Mouse (Mus musculus): ENCODE measurements around the gene Gm10228.
"Not testable (repeated sequence)": the region's sequence is repeated elsewhere in the genome, so short reads cannot be mapped to it uniquely, and the experiment has no call there.

- not testable (repeated sequence) for TF ChIP-seq CTCF (IDR thresholded peaks at IDR 0.05; ENCODE audit: control insufficient read depth, insufficient read depth, insufficient replicate concordance, low read depth, low read length); POLR2A (IDR thresholded peaks at IDR 0.05; ENCODE audit: control insufficient read depth, low read depth, low read length)
Measured at GRCm38 (mm10) chr16:89063902-89064301, 22.6 kb upstream of the Gm10228 start, which contains the start of gene 1110025L11Rik.

All from testis, adult 2 months (tissue).